Mouse (Mus musculus) embryonic facial prominence, embryonic 10.5 days (tissue): Measurements from ENCODE around the gene Eps8l3. TPM values are rescaled to one million over a fixed set of nuclear protein-coding genes. Genes with fewer than 3 reads are reported as not detected.
"Not testable (repeated sequence)": the region's sequence is repeated elsewhere in the genome, so short reads cannot be mapped to it uniquely, and the experiment has no call there.

ENCODE experiments used
- DNase-seq: peaks from one replicate; pipeline ENCODE4 v3.0.0-alpha.2; 2017; ENCODE audit warnings: low spot score
- H3K27ac ChIP-seq: fragments of 300-500 bp; sonication (generic); replicated peaks from 2 replicates; pipeline ENCODE4 v1.5.1; 2016; ENCODE audit warnings: mild to moderate bottlenecking
- H3K27me3 ChIP-seq: fragments of 300-500 bp; sonication (generic); replicated peaks from 2 replicates; pipeline ENCODE4 v1.6.1; 2016; ENCODE audit warnings: low read depth, mild to moderate bottlenecking; ENCODE audit not compliant: poor library complexity, severe bottlenecking
- H3K36me3 ChIP-seq: fragments of 300-500 bp; sonication (generic); replicated peaks from 2 replicates; pipeline ENCODE4 v1.6.1; 2016; ENCODE audit warnings: mild to moderate bottlenecking, moderate library complexity
- H3K4me1 ChIP-seq: fragments of 300-500 bp; sonication (generic); 2 replicates; pipeline ENCODE4 v1.6.1; 2016
- H3K4me3 ChIP-seq: fragments of 300-500 bp; sonication (generic); 2 replicates; pipeline ENCODE4 v1.5.1; 2016; ENCODE audit warnings: mild to moderate bottlenecking, moderate library complexity
- H3K9me3 ChIP-seq: fragments of 300-500 bp; sonication (generic); 2 replicates; pipeline ENCODE4 v1.6.1; 2016; ENCODE audit warnings: mild to moderate bottlenecking
- WGBS: fragments of 180-500 bp; shearing (Covaris S2); methylation state at CpG from one replicate; pipeline ENCODE4 v1.1.7; 2016; 5-methylcytosine and 5-hydroxymethylcytosine counted together
- polyA plus RNA-seq: library from polyadenylated mRNA; unstranded; fragments of >200 nt; fragmentation: Nextera tagmentation; extraction: Ambion mirVana; gene quantifications from 2 replicates; pipeline ENCODE4 v1.2.1, GENCODE M21; 2016

Eps8l3 gene
- polyA plus RNA-seq, 1 experiment from 2014 or later = not detected

- DNase-seq = no peak
- Histone ChIP-seq H3K4me1 (peaks cover 8% of the 10 kb centered on the region), H3K27ac (no peak overlapping the region), H3K27me3 (no peaks in the 10 kb centered on the region), H3K9me3 (no peaks in the 10 kb centered on the region), H3K4me3 (no peak overlapping the region), H3K36me3 (no peaks in the 10 kb centered on the region)
- 89% methylated on average over 12 of the region's 12 CpGs for WGBS
These were observed 1.0 kb downstream of the Eps8l3 start for GRCm38 (mm10) chr3:107877747-107878736.

GRCm38 (mm10) chr3:107887674-107888495 is 10.9 kb downstream of the Eps8l3 start:
- Histone ChIP-seq H3K4me1 (no peaks in the 10 kb centered on the region), H3K36me3 (peaks cover 3% of the 10 kb centered on the region), H3K4me3 (no peak overlapping the region), H3K27ac (no peak overlapping the region), H3K9me3 (no peaks in the 10 kb centered on the region), H3K27me3 (no peaks in the 10 kb centered on the region)
- no peak for DNase-seq
- WGBS = 88% methylated on average over 9 of the region's 9 CpGs

GRCm38 (mm10) chr3:107889236-107889635 is 12.2 kb downstream of the Eps8l3 start:
- not testable (repeated sequence) for H3K27me3 ChIP-seq, H3K27ac ChIP-seq, H3K4me1 ChIP-seq, DNase-seq, H3K4me3 ChIP-seq, H3K9me3 ChIP-seq, H3K36me3 ChIP-seq
- WGBS = 81% methylated on average over 2 of the region's 2 CpGs

- WGBS = 13% methylated on average over 6 of the region's 6 CpGs
- H3K4me1 ChIP-seq = peaks cover 15% of the 10 kb centered on the region
- peak overlapping the region; percentile 95 for H3K27ac ChIP-seq
These were observed 18.2 kb downstream of the Eps8l3 start for GRCm38 (mm10) chr3:107895194-107895719.

GRCm38 (mm10) chr3:107895720-107896569 is 18.9 kb downstream of the Eps8l3 start, which contains the start of gene Gstm5:
TSS of gene Gstm5 (plus strand) at chr3:107895821.
- 5% methylated on average over 40 of the region's 40 CpGs for WGBS
- H3K27ac ChIP-seq = peak within 1 kb of the TSS; percentile 95
- no peaks in the 10 kb centered on the region for H3K9me3 ChIP-seq
- H3K4me3 ChIP-seq = peak within 1 kb of the TSS; percentile 86
- DNase-seq = peak; percentile 89
- peaks cover 31% of the 10 kb centered on the region for H3K36me3 ChIP-seq
- no peaks in the 10 kb centered on the region for H3K27me3 ChIP-seq
- H3K4me1 ChIP-seq = peaks cover 15% of the 10 kb centered on the region

More at GRCm38 (mm10) chr3:107895194-107895719, 18.2 kb downstream of the Eps8l3 start:
- H3K27me3 ChIP-seq = no peaks in the 10 kb centered on the region
- H3K36me3 ChIP-seq = peaks cover 31% of the 10 kb centered on the region
- DNase-seq = no peak
- no peaks in the 10 kb centered on the region for H3K9me3 ChIP-seq
- H3K4me3 ChIP-seq = peak overlapping the region; percentile 86

- no peak for DNase-seq
- H3K36me3 ChIP-seq = peaks cover 28% of the 10 kb centered on the region
- no peak overlapping the region for H3K4me3 ChIP-seq
- no peaks in the 10 kb centered on the region for H3K27me3 ChIP-seq
- no peaks in the 10 kb centered on the region for H3K9me3 ChIP-seq
- 93% methylated on average over 13 of the region's 13 CpGs for WGBS
- peaks cover 28% of the 10 kb centered on the region for H3K4me1 ChIP-seq
- no peak overlapping the region for H3K27ac ChIP-seq
These were observed 21.7 kb downstream of the Eps8l3 start for GRCm38 (mm10) chr3:107898691-107899090.

- peaks cover 28% of the 10 kb centered on the region for H3K36me3 ChIP-seq
- no peak for DNase-seq
- H3K27ac ChIP-seq = 0 out of 2 replicates have a peak overlapping the region, but pooled peaks have one; percentile 30
- 72% methylated on average over 11 of the region's 11 CpGs for WGBS
- H3K4me1 ChIP-seq = peaks cover 24% of the 10 kb centered on the region
- no peak overlapping the region for H3K4me3 ChIP-seq
- H3K9me3 ChIP-seq = no peaks in the 10 kb centered on the region
- no peaks in the 10 kb centered on the region for H3K27me3 ChIP-seq
These were observed 24.1 kb downstream of the Eps8l3 start for GRCm38 (mm10) chr3:107900955-107901673.

GRCm38 (mm10) chr3:107905942-107906341 is 28.9 kb downstream of the Eps8l3 start:
- no peaks in the 10 kb centered on the region for H3K36me3 ChIP-seq
- no peak overlapping the region for H3K27ac ChIP-seq
- WGBS = 74% methylated on average over 6 of the region's 6 CpGs
- H3K4me1 ChIP-seq = peaks cover 23% of the 10 kb centered on the region
- H3K9me3 ChIP-seq = no peaks in the 10 kb centered on the region
- H3K27me3 ChIP-seq = no peaks in the 10 kb centered on the region
- H3K4me3 ChIP-seq = no peak overlapping the region
- no peak for DNase-seq

- Histone ChIP-seq H3K4me3 (no peak overlapping the region), H3K9me3 (no peaks in the 10 kb centered on the region), H3K36me3 (no peaks in the 10 kb centered on the region), H3K4me1 (0 out of 2 replicates have a peak, but pooled peaks cover under 1% of the 10 kb centered on the region), H3K27ac (no peak overlapping the region), H3K27me3 (no peaks in the 10 kb centered on the region)
- 88% methylated on average over 15 of the region's 15 CpGs for WGBS
- DNase-seq = no peak
These were observed 39.6 kb downstream of the Eps8l3 start for GRCm38 (mm10) chr3:107916674-107917073.

GRCm38 (mm10) chr3:107917097-107917496 is 40.1 kb downstream of the Eps8l3 start:
- no peak for DNase-seq
- Histone ChIP-seq H3K9me3 (no peaks in the 10 kb centered on the region), H3K36me3 (no peaks in the 10 kb centered on the region), H3K4me3 (no peak overlapping the region), H3K4me1 (no peaks in the 10 kb centered on the region), H3K27me3 (no peaks in the 10 kb centered on the region), H3K27ac (no peak overlapping the region)
- 81% methylated on average over 3 of the region's 3 CpGs for WGBS

- H3K9me3 ChIP-seq = no peaks in the 10 kb centered on the region
- DNase-seq = peak; percentile 47
- H3K4me3 ChIP-seq = no peak overlapping the region
- 58% methylated on average over 7 of the region's 7 CpGs for WGBS
- no peaks in the 10 kb centered on the region for H3K36me3 ChIP-seq
- no peaks in the 10 kb centered on the region for H3K4me1 ChIP-seq
- H3K27ac ChIP-seq = no peak overlapping the region
- no peaks in the 10 kb centered on the region for H3K27me3 ChIP-seq
These were observed 40.9 kb downstream of the Eps8l3 start for GRCm38 (mm10) chr3:107917783-107918408.
